Mouse (Mus musculus) fat pad, adult 2 months (tissue): ENCODE measurements around the gene Klhl9.
"Not testable (repeated sequence)": the region's sequence is repeated elsewhere in the genome, so short reads cannot be mapped to it uniquely, and the experiment has no call there.

ENCODE experiments used
- DNase-seq: peaks from one replicate; pipeline ENCODE4 v3.0.0-alpha.2; 2011; ENCODE audit warnings: low read depth, low spot score; ENCODE audit errors: extremely low read depth

Gene Klhl9

GRCm38 (mm10) chr4:88721791-88722721 lies at the start of gene Klhl9, which contains the start of gene Gm26566:
Klhl9 (minus strand) TSS chr4:88722465.
Gm26566 (plus strand) TSS chr4:88721805.
- peak; percentile 43 for DNase-seq

DNA sequence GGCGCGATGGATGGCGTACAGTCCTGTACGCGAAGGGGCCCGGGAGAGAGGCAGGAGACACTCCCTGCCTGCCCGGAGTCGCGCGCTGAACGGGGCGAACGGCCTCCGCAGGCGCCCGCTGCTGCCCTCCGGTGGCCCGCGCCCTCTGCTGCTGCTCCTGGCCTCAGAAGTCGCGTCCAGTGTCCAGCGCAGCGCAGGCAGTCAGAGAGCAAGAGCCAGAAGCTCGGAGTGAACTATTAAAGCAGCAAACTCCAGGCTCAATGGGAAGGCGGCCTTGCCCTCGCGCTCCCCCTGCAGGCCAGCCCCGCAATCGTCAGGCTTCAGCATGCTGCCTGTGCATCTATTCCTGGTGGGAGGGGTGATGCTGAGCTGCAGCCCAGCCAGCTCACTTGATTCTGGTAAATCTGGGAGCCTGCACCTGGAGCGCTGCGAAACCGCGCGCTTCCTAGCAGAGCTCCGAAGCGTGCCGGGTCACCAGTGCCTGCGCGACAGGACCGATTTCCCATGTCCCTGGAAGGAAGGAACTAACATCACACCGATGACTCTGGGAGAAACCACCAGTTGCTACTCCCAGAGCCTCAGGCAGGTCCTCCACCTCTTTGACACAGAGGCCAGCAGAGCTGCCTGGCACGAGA lies 41.2 kb upstream of the Klhl9 start:
- DNase-seq = not testable (repeated sequence)

DNA sequence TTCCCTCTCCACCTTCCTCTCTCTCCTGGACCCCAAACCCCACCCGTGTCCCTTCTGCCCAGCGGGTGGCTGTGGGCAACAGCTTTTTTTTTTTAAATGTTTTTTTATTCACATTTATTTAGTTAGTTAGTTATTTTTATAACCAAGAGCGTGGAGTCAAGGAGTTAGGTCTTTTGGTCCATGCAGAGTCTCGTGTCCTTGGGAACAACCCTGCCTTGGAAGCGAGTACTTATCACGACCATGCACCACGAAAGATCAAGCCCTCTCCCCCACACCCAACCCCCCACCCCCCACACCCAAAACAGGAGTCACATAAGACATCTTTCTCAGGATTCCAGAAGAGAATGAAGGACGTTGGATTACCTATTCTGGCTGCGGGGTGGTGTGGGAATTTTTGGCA lies 40.1 kb upstream of the Klhl9 start:
- DNase-seq = not testable (repeated sequence)

GRCm38 (mm10) chr4:88761776-88762175 lies 39.5 kb upstream of the Klhl9 start:
- not testable (repeated sequence) for DNase-seq

DNA sequence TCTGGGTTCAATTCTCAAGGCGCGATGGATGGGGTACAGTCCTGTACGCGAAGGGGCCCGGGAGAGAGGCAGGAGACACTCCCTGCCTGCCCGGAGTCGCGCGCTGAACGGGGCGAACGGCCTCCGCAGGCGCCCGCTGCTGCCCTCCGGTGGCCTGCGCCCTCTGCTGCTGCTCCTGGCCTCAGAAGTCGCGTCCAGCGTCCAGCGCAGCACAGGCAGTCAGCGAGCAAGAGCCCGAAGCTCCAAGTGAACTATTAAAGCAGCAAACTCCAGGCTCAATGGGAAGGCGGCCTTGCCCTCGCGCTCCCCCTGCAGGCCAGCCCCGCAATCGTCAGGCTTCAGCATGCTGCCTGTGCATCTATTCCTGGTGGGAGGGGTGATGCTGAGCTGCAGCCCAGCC lies 38.2 kb upstream of the Klhl9 start:
- DNase-seq = not testable (repeated sequence)

- DNase-seq = not testable (repeated sequence)
Measured at GRCm38 (mm10) chr4:88759610-88760268, 37.5 kb upstream of the Klhl9 start, which contains the start of gene Gm13283. Gm13283 (plus strand) TSS chr4:88760119.

DNA sequence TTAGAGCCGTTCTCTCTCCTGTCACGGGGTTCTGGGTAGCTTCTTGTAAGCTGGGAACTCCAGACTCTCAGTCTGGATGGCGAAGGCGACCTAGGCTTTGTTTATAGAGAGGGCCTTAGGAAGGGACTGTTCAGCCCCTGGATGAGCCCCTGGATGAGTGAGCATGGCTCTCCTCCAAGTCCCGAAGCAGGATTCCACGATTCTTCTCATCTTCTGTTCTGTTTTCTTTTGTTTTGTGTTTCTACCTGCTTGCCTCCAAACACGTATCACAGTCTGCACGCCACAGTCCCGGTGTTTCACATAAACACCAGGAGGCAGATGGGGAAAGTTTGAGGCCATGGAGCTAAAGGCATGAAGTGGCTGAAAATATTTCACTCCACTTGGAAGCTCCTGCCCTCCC lies 36.5 kb upstream of the Klhl9 start:
- DNase-seq = not testable (repeated sequence)

DNA sequence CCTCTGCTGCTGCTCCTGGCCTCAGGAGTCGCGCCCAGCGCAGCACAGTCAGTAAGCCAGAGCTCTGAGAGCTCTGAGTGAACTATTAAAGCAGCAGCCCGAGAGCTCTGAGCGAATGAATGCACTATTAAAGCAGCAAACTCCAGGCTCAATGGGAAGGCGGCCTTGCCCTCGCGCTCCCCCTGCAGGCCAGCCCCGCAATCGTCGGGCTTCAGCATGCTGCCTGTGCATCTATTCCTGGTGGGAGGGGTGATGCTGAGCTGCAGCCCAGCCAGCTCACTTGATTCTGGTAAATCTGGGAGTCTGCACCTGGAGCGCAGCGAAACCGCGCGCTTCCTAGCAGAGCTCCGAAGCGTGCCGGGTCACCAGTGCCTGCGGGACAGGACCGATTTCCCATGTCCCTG lies 35.4 kb upstream of the Klhl9 start:
- not testable (repeated sequence) for DNase-seq

DNA sequence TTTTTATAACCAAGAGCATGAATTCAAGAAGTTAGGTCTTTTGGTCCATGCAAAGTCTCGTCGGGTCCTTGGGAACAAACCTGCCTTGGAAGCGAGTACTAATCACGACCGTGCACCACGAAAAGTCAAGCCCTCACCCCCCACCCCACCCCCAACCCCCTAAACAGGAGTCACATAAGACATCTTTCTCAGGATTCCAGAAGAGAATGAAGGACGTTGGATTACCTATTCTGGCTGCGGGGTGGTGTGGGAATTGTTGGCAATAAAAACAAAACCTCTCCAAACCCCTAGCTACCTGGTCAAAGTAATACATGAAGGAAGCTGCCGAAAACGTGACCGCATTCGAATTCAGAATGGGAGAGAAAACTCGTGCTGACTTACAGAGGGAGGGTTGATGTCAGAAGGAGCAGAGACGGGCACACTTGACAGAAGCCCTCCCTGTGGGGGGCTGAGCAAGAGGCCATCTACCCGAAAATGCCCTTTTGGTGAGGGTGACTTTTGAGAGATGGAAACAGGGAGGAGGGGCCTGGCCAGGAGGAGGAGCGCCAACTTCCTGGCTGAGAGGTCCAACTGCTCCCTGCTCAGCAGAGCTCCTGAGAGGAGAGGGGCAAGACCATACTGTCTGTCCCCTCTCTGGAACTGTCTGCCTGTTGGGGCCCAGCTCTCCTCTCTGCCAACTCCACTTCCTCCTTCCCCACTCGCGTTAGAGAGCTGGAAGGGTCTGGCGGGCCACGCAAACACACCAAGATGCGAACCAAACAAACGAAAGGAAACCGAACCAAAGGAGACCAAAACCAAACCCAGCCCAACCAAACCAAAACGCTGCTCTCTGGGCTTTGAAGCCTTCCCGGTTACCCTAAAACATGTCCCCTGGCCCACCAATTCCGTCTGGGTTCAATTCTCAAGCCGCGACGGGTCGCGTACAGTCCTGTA lies 34.6 kb upstream of the Klhl9 start:
- not testable (repeated sequence) for DNase-seq

DNA sequence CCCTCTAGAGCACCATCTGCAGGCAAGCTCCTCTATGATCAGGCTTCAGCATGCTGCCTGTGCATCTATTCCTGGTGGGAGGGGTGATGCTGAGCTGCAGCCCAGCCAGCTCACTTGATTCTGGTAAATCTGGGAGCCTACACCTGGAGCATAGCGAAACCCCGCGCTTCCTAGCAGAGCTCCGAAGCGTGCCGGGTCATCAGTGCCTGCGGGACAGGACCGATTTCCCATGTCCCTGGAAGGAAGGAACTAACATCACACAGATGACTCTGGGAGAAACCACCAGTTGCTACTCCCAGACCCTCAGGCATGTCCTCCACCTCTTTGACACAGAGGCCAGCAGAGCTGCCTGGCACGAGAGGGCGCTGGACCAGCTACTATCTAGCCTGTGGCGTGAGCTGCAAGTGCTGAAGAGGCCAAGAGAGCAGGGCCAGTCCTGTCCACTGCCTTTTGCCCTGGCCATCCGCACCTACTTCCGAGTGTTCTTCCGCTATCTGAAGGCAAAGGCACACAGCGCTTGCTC lies 32.6 kb upstream of the Klhl9 start, which contains the start of gene Gm13271:
Gm13271 (plus strand) TSS at position 51 of the 523 bp plus-strand sequence.
- not testable (repeated sequence) for DNase-seq

GRCm38 (mm10) chr4:88749926-88750325 lies 27.7 kb upstream of the Klhl9 start:
- DNase-seq = no peak

DNA sequence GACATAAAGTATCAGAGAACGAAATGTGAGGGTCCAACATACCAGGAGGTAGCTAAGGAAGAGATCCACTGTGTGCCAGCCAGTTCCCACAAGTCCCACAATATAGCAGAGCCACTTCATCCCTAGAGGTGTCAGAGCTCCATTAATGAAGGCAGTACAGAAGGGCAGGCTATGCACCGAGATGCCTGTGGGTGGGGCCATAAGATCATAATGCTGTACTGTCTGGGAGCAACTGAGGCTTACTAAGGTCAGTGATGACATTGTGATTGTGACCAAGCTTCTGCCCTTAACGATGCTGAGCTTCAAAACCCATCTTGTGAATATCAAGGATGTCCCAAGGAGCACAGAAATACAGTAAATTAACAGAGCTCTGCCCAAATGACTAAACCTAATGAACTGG lies 21.9 kb upstream of the Klhl9 start:
- DNase-seq = no peak

DNA sequence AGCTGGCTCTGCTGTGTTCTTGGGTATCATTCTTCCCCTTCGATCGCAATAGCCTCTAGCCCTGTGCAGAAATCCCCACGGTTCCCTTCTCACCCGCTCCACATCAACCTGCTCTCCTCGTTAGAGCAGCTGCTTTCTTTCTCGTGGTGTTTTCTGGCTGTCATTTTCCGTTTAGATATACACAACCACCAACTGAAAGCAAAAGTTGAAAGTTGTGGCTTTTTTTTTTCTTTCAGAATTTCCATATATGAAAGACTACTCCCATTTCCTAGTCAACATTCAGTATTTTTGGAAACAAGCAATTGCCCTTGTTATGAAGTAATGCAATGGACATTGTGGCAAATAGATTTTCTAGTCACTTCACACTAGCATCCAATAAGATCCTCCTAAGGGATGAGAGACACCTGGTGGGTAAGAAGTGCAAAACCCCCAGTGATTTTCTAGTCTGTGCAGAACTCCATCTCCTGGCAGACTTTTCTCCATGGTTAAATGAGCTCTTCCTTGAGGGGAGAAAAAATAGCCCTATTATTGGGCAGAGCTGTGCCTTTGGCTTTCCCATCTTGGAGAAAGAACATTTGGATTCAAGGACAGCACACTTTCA lies 20.6 kb upstream of the Klhl9 start:
- DNase-seq = no peak

DNA sequence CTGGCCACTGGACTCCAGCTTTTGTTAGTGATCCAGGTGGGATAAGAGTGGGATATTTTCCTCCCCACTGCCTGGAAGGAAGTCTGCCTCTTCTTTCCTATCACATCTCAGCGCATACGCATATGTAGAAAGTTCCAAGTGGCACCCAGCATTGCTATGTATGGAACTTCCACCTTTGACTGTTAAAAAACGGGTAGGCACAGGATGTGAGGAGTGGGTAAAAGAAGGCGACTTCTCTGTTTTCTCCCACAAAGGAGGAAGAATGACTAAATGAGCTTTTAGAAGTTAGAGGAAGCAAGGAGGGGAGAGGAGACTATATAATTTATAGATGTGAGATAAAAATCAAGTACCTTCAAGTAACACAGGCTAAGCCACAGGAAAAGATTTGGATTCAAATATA lies 19.2 kb upstream of the Klhl9 start:
- DNase-seq = no peak

DNA sequence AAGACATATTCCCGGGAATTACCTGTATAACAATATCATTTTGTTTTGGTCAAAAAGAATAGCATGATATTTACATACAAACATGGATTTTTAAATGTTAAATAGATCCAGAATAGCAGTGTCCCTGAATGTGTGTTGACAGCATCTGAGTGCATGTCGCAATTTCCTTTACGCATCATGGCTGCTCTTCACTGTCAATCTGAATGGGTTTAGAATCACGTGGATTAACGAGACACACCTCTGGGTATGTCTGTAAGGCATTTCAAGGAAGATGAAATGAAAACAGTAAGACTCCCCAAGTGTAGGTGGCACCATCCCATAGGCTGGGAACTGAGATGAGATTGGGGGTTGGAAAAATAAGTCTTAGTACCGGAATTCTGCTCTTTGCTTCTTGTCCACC lies 16.8 kb upstream of the Klhl9 start:
- no peak for DNase-seq

- no peak for DNase-seq
Measured at GRCm38 (mm10) chr4:88738480-88738879, 16.2 kb upstream of the Klhl9 start.

- no peak for DNase-seq
Measured at GRCm38 (mm10) chr4:88727324-88727723, 5.1 kb upstream of the Klhl9 start.

DNA sequence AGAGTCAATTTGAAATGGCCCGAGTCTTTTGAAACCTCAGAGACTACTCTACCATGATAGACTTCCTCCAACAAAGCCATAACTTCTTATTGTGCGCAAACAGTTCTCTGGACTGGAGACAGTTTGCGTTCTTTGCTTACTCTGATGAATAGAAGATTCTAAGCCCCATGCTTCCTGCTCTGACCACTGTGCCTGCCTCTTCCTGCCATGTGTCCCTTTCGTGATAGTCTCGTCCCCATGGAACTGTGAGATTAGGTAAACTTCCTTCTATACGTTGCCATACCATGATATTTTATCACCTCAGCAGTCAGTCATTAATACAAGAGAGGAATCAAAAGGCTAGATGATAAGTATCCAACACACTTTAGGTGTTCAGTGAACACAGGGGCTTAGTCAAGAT lies 4.5 kb upstream of the Klhl9 start:
- no peak for DNase-seq

DNA sequence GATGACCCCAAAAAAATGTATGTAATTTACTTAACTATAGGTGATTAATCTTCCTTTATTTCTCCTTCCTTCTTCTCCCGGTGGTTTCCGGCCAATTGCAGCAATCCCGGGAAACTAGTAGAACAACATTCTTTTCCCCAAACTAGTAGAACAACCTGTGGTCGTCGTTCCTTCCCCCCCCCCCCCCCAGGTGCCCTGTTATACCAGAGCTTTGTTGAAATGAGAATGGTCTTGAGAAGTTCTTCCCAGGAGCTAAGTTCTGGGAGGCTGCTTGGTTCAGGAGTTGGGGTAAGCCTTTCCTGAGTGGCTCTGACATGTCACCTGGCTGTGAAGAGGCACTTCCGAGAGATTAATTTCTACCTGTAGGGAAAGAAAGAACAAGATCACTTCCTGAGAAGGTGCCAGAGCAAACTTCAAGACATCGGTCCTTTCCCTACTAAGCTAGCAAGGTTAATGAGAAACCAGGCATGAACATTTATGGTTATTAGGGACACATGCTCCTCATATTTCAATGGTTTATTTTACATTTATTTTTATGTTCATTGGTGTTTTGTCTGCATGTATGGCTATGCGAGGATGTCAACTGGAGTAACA lies 1.3 kb upstream of the Klhl9 start:
- no peak for DNase-seq
